Mouse (Mus musculus) neutrophil, adult 65 days (primary cell): ENCODE results near the gene Rbm24. TPM values are rescaled to one million over a fixed set of nuclear protein-coding genes. Genes with fewer than 3 reads are reported as not detected.

Experiments used
- total RNA-seq: library from RNA; stranded (reverse); gene quantifications from 2 replicates; pipeline ENCODE4 v1.2.4, GENCODE M21; 2023

The Rbm24 gene
- 1.0 and 1.1 TPM in 2 replicates for total RNA-seq

GRCm38 (mm10) chr13:46418141-46418601 lies at the start of gene Rbm24:
TSS of gene Rbm24 (plus strand) at chr13:46418434.

Other genes with a start within 250 kb of the Rbm24 start
- gene Stmnd1, start 144.7 kb upstream of the Rbm24 start, total RNA-seq, result not detected in 2 replicates
- 51.5 and 57.5 TPM in 2 replicates for gene Cap2, start 83.4 kb downstream of the Rbm24 start, total RNA-seq